Mouse (Mus musculus) midbrain, embryonic 16.5 days (tissue): ENCODE measurements around the gene Rpl32. TPM values are rescaled to one million over a fixed set of nuclear protein-coding genes. Genes with fewer than 3 reads are reported as not detected.
A peak's percentile ranks its signal among the peaks of the same experiment; 100 is the strongest.

Experiments used
- ATAC-seq: fragments of 200-750 bp; cut with Nextera tagmentation; 2 replicates; pipeline ENCODE4 v1.8.0; 2017; ENCODE audit warnings: moderate TSS enrichment
- H3K27ac ChIP-seq: fragments of 300-500 bp; sonication (generic); 2 replicates; pipeline ENCODE4 v1.5.1; 2014; ENCODE audit warnings: mild to moderate bottlenecking, low read length, mixed read lengths
- H3K27me3 ChIP-seq: fragments of 300-500 bp; sonication (generic); 2 replicates; pipeline ENCODE4 v1.6.1; 2014; ENCODE audit warnings: low read depth, low read length, mixed read lengths; ENCODE audit not compliant: control insufficient read depth, insufficient read depth
- H3K36me3 ChIP-seq: fragments of 300-500 bp; sonication (generic); 2 replicates; pipeline ENCODE4 v1.6.1; 2014; ENCODE audit warnings: mild to moderate bottlenecking, low read length, moderate library complexity, mixed read lengths; ENCODE audit not compliant: control insufficient read depth, insufficient read depth
- H3K4me1 ChIP-seq: fragments of 300-500 bp; sonication (generic); 2 replicates; pipeline ENCODE4 v1.6.1; 2014; ENCODE audit warnings: mild to moderate bottlenecking, low read length, mixed read lengths; ENCODE audit not compliant: control insufficient read depth, insufficient read depth
- H3K4me2 ChIP-seq: fragments of 300-500 bp; sonication (generic); 2 replicates; pipeline ENCODE4 v1.6.1; 2014; ENCODE audit warnings: mild to moderate bottlenecking, low read length, mixed read lengths
- H3K4me3 ChIP-seq: fragments of 300-500 bp; sonication (generic); 2 replicates; pipeline ENCODE4 v1.5.1; 2014; ENCODE audit warnings: low read depth, mild to moderate bottlenecking, low read length, moderate library complexity, mixed read lengths
- H3K9ac ChIP-seq: fragments of 300-500 bp; sonication (generic); 2 replicates; pipeline ENCODE4 v1.6.1; 2014; ENCODE audit warnings: low read depth, low read length, mixed read lengths
- H3K9me3 ChIP-seq: fragments of 300-500 bp; sonication (generic); replicated peaks from 2 replicates; pipeline ENCODE4 v1.6.1; 2014; ENCODE audit warnings: mild to moderate bottlenecking, low read length, mixed read lengths; ENCODE audit not compliant: control insufficient read depth, poor library complexity, severe bottlenecking
- WGBS: fragments of 180-500 bp; shearing (Covaris S2); extraction: QIAGEN DNeasy Blood & Tissue Kit; methylation state at CpG from one replicate; pipeline ENCODE4 v1.1.7; 2014; 5-methylcytosine and 5-hydroxymethylcytosine counted together
- polyA plus RNA-seq: library from polyadenylated mRNA; unstranded; fragments of >200 nt; fragmentation: Nextera tagmentation; extraction: Ambion mirVana; gene quantifications from 2 replicates; pipeline ENCODE4 v1.2.1, GENCODE M21; 2015

The Rpl32 gene
- polyA plus RNA-seq, 1 experiment from 2014 or later, result 855 TPM

- peaks cover 23% of the 10 kb centered on the region for H3K4me1 ChIP-seq
- no peaks in the 10 kb centered on the region for H3K27me3 ChIP-seq
- peak within 1 kb of the TSS; percentile 60 for H3K4me2 ChIP-seq
- peak within 1 kb of the TSS; percentile 62 for H3K4me3 ChIP-seq
- H3K27ac ChIP-seq, result peak within 1 kb of the TSS; percentile 57
- ATAC-seq, result peak; percentile 85
- no peaks in the 10 kb centered on the region for H3K9me3 ChIP-seq
- no peaks in the 10 kb centered on the region for H3K36me3 ChIP-seq
- 2% methylated on average over 15 of the region's 28 CpGs for WGBS
- peak within 1 kb of the TSS; percentile 82 for H3K9ac ChIP-seq
Observed at GRCm38 (mm10) chr6:115774501-115774921, 34.0 kb downstream of the Rpl32 start, which contains the start of gene Cand2. Gene Cand2, plus strand, starts transcription at chr6:115774538.

- Histone ChIP-seq H3K27ac (peak overlapping the region; percentile 57; the same call in 1 of the 2 replicates), H3K36me3 (no peaks in the 10 kb centered on the region), H3K9me3 (no peaks in the 10 kb centered on the region), H3K27me3 (no peaks in the 10 kb centered on the region), H3K9ac (peak overlapping the region; percentile 56), H3K4me1 (peaks cover 23% of the 10 kb centered on the region), H3K4me3 (peak overlapping the region; percentile 62), H3K4me2 (peak overlapping the region; percentile 60)
- WGBS, result 2% methylated on average over 12 of the region's 14 CpGs
- peak; percentile 83 for ATAC-seq
Observed at GRCm38 (mm10) chr6:115773966-115774413, 34.6 kb downstream of the Rpl32 start.

GRCm38 (mm10) chr6:115772604-115773003, 35.9 kb downstream of the Rpl32 start:
- Histone ChIP-seq H3K4me1 (peaks cover 23% of the 10 kb centered on the region), H3K27me3 (no peaks in the 10 kb centered on the region), H3K4me3 (no peak overlapping the region), H3K4me2 (no peak overlapping the region), H3K36me3 (no peaks in the 10 kb centered on the region), H3K9ac (no peak overlapping the region), H3K9me3 (no peaks in the 10 kb centered on the region), H3K27ac (no peak overlapping the region)
- WGBS, result 80% methylated on average over 1 of the region's 1 CpGs
- ATAC-seq, result no peak

DNA sequence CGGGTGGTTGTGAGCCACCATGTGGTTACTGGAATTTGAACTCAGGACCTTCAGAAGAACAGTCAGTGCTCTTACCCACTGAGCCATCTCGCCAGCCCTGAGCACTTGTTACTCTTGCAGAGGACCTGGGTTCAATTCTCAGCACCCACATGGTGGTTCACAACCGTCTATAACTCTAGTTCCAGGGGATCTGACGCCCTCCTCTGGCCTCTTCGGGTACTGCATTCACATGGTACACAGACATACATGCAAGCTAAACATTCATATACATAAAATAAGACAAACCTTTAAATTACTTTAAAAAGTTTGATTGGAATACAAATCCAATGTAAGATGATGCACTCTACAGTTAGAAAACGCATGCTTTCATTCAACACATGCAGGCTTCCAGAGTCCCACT, 36.3 kb downstream of the Rpl32 start:
- no peaks in the 10 kb centered on the region for H3K9me3 ChIP-seq
- peaks cover 23% of the 10 kb centered on the region for H3K4me1 ChIP-seq
- no peak overlapping the region for H3K9ac ChIP-seq
- no peak overlapping the region for H3K27ac ChIP-seq
- H3K27me3 ChIP-seq, result no peaks in the 10 kb centered on the region
- 89% methylated on average over 6 of the region's 6 CpGs for WGBS
- no peak for ATAC-seq
- H3K36me3 ChIP-seq, result no peaks in the 10 kb centered on the region
- H3K4me2 ChIP-seq, result no peak overlapping the region
- H3K4me3 ChIP-seq, result no peak overlapping the region

GRCm38 (mm10) chr6:115770852-115771251, 37.7 kb downstream of the Rpl32 start:
- Histone ChIP-seq H3K27me3 (no peaks in the 10 kb centered on the region), H3K4me2 (no peak overlapping the region), H3K4me3 (no peak overlapping the region), H3K9me3 (no peaks in the 10 kb centered on the region), H3K36me3 (no peaks in the 10 kb centered on the region), H3K4me1 (peaks cover 10% of the 10 kb centered on the region), H3K9ac (no peak overlapping the region), H3K27ac (no peak overlapping the region)
- WGBS, result 83% methylated on average over 4 of the region's 4 CpGs
- no peak for ATAC-seq

- H3K9me3 ChIP-seq, result no peaks in the 10 kb centered on the region
- H3K27me3 ChIP-seq, result no peaks in the 10 kb centered on the region
- H3K4me2 ChIP-seq, result no peak overlapping the region
- ATAC-seq, result no peak
- no peak overlapping the region for H3K4me3 ChIP-seq
- H3K9ac ChIP-seq, result no peak overlapping the region
- 86% methylated on average over 20 of the region's 20 CpGs for WGBS
- no peaks in the 10 kb centered on the region for H3K36me3 ChIP-seq
- H3K4me1 ChIP-seq, result peaks cover 3% of the 10 kb centered on the region
- no peak overlapping the region for H3K27ac ChIP-seq
Observed at GRCm38 (mm10) chr6:115770059-115770670, 38.4 kb downstream of the Rpl32 start.

DNA sequence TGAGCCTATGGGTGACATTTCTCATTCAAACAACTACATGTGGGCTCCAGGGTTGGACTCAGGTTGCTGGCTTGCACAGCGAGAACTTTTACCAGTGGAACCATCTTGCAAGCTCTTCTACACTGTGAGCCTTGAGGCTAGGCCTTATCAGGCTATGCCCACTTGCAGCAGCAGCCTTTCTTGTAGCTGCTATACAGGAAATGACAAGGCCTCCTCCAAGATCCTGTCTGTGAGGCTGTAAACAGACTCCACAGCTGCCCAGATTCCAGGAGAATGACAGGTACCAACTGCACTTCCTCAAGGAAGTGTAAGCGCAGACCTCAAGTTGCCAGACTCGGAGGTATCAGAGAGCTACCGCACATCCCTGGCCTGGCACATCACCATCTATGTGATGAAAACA, 40.3 kb downstream of the Rpl32 start:
- Histone ChIP-seq H3K4me3 (no peak overlapping the region), H3K36me3 (no peaks in the 10 kb centered on the region), H3K4me2 (no peak overlapping the region), H3K27ac (no peak overlapping the region), H3K27me3 (no peaks in the 10 kb centered on the region), H3K9ac (no peak overlapping the region), H3K4me1 (no peaks in the 10 kb centered on the region; the same call in 1 of the 2 replicates), H3K9me3 (no peaks in the 10 kb centered on the region)
- ATAC-seq, result no peak
- WGBS, result 94% methylated on average over 4 of the region's 4 CpGs

DNA sequence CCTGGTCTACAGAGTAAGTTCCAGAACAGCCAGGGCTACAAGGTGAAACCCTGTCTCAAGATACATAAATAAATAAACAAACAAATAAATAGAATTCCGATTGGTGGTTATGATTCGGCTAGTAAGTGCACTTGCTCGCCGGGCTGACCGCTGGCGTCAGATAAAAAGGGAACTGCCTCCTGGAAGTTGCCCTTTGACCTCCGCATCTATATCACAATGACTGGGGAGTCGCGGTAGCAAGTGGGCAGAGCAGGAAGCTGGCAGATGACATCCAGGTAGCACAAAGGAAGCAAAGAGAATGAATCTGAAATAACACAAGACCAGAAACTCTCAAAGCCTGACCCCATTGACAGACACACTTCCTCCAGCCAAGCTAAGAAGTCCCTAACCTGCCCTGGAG, 41.2 kb downstream of the Rpl32 start:
- H3K27ac ChIP-seq, result no peak overlapping the region
- ATAC-seq, result no peak
- 37% methylated on average over 9 of the region's 9 CpGs for WGBS
- no peak overlapping the region for H3K9ac ChIP-seq
- H3K36me3 ChIP-seq, result no peaks in the 10 kb centered on the region
- no peaks in the 10 kb centered on the region for H3K27me3 ChIP-seq
- no peaks in the 10 kb centered on the region; the same call in 1 of the 2 replicates for H3K4me1 ChIP-seq
- H3K4me3 ChIP-seq, result no peak overlapping the region
- no peak overlapping the region for H3K4me2 ChIP-seq
- H3K9me3 ChIP-seq, result no peaks in the 10 kb centered on the region

- 2% methylated on average over 7 of the region's 7 CpGs for WGBS
- peak; percentile 89 for ATAC-seq
- no peaks in the 10 kb centered on the region for H3K27me3 ChIP-seq
- H3K4me2 ChIP-seq, result peak overlapping the region; percentile 19; the same call in 1 of the 2 replicates
- H3K9ac ChIP-seq, result no peak overlapping the region
- no peaks in the 10 kb centered on the region for H3K36me3 ChIP-seq
- H3K9me3 ChIP-seq, result no peaks in the 10 kb centered on the region
- no peak overlapping the region for H3K4me3 ChIP-seq
- no peak overlapping the region; the same call in 1 of the 2 replicates for H3K27ac ChIP-seq
- no peaks in the 10 kb centered on the region; the same call in 1 of the 2 replicates for H3K4me1 ChIP-seq
Observed at GRCm38 (mm10) chr6:115764179-115764578, 44.4 kb downstream of the Rpl32 start.
